Mouse (Mus musculus): ENCODE data around the gene Rsph6a. TPM values are rescaled to one million over a fixed set of nuclear protein-coding genes. Genes with fewer than 3 reads are reported as not detected.
A peak's percentile ranks its signal among the peaks of the same experiment; 100 is the strongest.

Gene Rsph6a
- polyA plus RNA-seq (2012; rRNA removed), result 0.03 TPM in 1 of 2 replicates, not detected in the other

DNA sequence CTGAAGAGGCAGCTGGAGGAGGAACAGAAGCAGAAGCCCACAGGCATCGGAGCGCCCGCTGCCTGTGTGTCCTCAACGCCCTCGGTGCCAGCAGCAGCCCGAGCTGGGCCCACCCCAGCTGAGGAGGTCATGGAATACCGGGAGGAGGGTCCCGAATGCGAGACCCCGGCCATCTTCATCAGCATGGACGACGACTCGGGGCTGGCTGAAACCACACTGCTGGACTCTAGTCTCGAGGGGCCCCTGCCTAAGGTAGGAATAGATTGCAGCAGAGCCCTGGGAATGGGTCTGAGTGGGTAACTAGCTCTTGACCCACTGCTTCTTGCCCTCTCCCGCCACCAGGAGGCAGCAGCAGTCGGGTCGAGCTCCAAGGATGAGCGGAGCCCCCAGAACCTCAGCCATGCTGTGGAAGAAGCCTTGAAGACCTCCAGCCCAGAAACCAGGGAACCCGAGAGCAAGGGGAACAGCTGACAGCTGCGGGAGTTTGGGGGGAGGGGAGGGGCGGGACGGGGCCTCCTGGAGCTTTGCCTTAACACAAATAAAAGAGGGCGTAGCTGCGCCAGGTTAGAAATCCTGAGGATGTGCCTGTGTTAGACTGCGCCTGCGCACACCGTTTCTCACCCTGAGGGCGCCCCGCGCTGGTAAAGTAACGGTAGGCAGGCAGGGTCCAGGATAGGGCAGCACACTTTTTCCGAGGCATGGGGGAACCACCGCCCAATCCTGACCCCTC, at the start of gene Rsph6a:
TSS of gene Rsph6a (plus strand) at position 644 of the 730 bp plus-strand sequence.
- DNase-seq (ENCODE audit: low spot score), result no peak

DNA sequence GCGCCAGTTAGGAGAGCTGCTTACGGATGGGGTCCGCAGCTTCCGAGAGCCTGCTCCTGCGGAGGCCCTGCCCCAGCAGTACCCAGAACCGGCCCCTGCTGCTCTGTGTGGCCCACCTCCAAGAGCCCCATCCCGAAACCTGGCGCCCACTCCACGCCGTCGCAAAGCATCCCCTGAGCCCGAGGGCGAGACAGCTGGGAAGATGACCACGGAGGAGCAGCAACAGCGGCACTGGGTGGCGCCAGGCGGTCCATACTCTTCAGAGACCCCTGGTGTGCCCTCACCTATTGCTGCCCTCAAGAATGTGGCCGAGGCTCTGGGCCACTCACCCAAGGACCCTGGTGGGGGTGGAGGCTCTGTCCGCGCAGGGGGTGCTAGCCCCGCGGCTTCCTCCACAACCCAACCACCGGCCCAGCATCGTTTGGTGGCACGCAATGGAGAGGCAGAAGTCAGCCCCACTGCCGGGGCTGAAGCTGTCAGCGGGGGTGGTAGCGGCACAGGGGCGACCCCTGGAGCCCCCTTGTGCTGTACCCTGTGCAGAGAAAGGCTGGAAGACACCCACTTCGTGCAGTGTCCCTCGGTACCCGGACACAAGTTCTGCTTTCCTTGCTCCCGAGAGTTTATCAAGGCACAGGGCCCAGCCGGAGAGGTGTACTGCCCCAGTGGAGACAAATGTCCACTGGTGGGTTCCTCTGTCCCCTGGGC, 48.9 kb upstream of the Rsph6a start:
- no peak for DNase-seq (ENCODE audit: low spot score)

DNA sequence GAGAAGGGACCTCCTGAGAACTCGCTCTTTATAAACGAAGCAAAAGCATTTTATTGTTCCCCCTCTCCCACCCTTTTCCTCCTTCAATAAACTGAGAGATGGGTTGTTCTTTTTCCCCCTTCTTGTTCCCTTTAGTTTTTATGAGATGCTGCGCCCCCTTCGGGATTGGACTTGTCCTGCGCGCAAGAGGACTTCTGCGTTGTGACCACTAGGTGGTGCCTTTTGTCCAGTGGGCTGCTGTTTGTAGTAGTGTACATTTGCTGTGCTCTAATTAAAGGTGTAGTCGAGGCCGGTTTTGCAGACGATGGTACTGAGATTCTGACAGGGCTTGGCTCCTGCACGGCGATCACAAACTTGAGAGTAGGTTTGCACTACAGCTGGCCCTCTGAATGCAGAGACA, 48.0 kb upstream of the Rsph6a start:
- no peak for DNase-seq (ENCODE audit: low spot score)

DNA sequence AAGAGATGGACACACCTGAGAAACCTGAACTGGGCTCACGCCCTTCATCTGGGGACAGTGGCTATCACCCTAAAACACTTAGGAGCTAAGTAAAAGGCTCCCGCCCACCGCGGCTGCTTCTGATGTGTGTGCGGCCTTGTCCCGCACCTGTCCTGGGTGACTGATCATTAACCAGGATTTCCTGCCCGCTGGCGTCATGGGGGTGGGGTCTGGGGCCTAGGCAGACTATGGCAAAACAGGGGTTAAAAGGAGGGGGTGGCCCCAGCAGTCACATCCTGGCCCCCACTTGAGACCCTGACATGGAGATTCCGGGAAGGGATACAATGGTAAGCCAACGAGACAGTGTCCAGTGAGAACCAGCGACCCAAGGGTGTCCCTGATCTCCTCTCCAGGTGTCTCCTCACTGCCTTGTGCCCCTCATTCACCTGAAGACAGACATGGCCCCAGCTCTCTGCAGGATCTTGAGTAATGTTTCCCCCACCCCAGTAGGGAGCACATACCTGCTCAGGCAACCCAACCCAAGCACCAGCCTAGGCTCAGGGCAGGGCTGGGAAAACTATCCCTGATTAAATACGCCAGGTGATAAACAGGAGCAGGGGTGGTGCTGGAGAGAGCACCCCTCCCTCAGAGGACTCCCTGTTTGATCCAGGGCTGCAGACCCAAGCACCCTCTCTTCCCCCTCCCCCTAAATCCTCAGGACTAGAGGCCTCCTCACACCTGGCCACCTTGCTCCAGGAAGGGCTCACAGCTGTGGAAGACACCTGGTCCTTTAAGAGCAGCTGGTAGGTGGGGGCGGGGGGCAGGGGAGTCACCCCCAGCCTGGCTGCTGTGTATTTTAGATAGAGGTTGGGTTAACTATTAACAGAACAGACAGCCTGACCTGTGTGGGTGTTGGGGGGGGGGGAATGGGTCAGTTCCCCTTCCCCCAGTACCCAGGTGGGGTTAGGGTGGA, 47.2 kb upstream of the Rsph6a start:
- DNase-seq (ENCODE audit: low spot score), result no peak

DNA sequence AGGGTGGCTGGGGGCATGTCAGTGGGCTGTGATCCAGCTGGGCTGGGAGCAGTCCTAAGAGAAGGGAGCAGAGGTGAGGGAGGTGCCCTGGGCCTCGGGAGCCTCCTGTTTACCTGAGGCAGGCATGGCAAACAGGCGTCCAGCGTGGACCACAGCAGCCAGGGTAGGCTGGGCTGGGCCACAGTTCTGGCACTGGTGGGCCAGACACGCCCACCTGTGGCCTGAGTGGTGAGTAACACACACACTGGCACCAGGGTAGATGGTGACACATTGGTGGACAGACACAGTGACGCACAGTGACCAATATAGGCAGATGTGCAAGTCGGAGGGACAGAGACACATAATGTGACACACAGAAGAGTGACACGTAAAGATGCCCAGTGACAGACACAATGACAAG, 43.9 kb upstream of the Rsph6a start:
- DNase-seq (ENCODE audit: low spot score), result no peak

DNA sequence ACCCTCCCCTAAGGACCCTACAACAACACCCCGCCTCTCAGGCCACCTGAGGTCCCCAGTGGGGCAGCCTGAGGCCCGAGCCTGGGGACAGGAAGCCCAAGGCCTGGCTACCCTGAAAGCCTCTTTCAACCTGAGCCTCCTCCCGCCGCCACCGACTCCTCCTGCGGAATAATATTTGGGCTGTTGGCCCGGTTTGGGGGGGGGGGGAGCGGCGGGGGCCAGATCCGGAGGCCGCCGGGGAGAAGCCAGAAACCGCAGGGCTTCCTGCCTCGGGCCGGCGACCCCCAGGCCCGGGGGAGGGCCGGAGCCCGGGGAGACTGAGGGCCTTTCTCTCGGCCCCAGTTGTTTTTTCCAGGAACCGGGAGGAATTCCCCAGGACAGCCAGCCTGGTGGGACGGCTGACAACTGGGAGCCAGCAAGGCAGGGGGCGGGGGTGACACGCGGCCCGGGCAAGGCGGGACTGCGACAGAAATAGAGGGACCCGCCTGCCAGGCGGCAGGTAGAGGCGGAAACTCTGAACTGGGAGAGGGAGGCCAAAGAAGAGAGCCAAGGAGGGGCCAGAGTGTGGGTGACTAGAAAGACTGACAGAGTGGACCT, 42.4 kb upstream of the Rsph6a start:
- no peak for DNase-seq (ENCODE audit: low spot score)

DNA sequence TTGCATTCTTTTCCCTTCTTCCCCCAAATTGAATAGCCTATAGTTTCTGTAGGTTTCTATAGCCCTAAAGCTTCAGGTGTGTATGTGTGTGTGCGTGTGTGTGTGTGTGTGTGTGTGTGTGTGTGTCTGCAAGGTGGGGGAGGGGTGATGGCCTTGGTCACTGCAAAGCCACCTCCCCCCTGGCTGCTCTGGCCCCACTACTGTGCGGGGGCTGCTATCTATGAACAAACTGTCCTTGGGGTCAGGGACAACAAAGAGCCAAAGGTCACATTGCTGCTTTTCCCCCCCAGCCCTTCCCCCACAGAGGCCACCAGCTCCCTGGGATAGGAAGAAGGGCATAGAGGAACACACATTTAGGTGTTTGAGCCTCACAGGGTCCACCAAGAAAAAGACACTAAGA, 41.6 kb upstream of the Rsph6a start:
- DNase-seq (ENCODE audit: low spot score), result no peak

DNA sequence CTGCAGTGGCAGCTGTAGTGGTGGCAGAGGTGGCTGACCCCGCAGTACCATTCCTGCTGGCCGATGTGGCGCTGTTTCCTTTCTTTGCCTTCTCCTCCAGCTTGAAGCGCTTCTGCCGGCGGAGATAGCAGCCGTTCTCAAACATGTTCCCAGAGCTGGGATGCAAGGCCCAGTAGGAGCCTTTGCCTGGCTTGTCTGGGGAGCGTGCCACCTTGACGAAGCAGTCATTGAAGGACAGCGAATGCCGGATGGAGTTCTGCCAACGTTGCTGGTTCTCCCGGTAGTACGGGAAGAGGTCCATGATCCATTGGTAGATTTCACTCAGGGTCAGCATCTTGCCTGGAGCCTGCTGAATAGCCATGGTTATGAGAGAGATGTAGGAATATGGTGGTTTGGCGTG, 40.0 kb upstream of the Rsph6a start:
- no peak for DNase-seq (ENCODE audit: low spot score)

DNA sequence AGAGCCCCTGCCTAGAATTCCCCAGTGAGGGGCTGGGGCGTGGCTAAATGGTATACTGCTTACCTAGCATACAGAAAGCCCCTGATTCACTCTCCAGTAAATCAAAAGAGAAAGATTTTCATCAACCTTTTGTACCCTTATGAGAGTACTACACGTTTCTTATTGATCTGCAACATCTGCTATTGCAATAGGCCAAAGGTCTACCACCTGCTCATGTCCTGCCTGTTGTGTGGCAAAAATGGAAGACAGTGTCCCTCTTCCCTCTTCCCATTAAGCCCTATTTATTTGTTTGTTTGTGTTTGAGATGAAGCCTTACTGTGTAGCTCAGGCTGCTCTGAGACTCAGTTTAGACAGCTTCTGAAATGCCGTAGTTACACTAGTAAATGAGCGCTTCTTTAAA, 38.4 kb upstream of the Rsph6a start:
- DNase-seq (ENCODE audit: low spot score), result no peak

DNA sequence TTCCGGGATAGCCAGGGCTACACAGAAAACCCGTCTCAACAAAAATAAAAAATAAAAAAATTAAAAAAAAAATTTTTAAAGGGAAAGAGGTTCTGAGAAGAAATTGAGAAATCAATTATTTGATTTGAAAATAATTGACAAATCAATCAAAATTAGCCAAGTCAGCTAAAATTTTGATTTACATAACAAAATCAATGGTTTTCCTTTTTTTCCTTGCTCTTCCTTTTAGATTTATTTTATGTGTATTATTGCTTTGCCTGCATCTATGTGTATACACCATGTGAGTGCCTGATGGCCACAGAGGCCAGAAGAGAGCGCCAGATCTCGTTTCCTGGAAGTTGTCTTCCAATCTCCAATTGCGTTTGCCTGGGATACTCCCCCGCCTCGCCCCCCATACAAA, 36.6 kb upstream of the Rsph6a start:
- no peak for DNase-seq (ENCODE audit: low spot score)

DNA sequence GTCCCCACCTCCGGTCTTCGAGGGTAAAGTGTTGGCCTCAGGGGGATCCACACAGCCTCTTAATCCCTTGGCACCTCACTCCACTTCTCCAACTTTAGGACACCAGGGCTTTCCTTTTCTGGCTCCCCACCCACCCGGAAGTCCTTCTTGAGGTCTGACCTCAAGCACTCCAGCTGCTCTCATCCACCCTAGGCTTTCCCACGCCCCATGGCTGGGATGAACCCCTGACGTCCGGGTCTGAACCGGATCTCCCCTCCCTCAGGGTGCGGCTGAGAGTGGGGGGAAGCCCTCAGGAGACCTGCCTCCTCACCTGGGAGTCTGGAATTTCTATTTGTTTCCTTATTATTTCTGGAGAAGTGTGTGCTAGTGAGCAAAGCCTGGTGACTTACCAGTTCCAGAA, 33.4 kb upstream of the Rsph6a start:
- DNase-seq (ENCODE audit: low spot score), result no peak

DNA sequence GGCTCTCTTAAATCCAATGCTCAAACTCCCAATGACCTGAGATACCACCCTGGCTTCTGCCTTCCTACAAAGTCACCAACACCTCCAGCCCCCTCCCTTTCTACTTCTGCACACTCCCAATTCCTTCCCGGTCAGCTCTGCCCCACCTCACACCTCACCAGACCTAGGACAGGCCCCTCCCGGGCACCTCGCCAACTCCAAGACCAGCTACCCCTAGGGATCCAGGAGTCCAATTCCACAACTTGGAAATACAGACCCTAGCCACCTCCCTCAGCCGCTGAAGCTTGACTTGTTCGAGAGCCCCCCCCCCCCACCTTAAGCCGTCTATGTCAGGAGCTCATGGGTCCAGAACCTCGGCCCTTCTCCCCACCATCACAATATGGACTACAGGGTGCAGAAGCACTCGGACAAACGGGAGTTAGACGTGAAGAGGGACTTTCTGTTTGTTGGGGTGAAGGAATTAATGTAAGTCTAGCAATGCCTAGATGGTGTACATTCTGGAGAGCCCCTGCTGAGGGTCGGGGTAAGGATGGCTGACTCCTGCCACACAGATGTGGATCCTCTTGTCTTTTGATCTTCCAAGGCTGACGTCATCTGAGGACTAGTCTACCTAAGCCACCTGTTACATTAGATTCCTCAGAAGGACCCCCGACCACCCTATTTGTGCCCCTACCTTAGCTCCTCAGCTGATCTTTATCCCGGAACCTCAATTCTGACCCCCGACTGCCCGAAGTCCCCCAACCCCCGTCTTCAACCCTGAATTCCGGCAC, 32.1 kb upstream of the Rsph6a start:
- no peak for DNase-seq (ENCODE audit: low spot score)

DNA sequence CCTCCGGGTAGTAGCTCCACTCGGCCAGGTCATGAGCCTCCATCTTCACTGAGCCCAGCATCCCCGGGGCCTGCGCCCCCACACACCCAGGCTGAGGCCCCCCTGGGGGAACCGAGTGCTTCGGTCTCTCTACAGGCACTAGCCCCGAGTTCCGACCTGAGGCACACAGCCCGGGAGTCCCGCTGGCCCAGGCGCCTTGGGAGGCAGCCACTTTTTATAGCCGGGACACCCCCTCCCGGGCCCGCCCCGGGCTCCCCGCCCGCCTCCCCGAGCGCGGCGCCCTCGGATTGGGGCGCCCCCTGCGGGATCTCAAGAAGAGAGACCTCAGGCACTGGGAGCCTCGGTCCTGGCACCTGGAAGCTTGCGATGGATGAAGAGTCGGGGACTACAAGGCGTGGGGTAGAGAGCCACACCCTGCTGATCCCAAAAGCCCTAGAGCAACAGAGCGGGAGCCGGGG, 31.1 kb upstream of the Rsph6a start, which contains the start of gene Foxa3:
TSS of gene Foxa3 (minus strand) at position 182 of the 458 bp plus-strand sequence.
- peak; percentile 41 for DNase-seq (ENCODE audit: low spot score)

DNA sequence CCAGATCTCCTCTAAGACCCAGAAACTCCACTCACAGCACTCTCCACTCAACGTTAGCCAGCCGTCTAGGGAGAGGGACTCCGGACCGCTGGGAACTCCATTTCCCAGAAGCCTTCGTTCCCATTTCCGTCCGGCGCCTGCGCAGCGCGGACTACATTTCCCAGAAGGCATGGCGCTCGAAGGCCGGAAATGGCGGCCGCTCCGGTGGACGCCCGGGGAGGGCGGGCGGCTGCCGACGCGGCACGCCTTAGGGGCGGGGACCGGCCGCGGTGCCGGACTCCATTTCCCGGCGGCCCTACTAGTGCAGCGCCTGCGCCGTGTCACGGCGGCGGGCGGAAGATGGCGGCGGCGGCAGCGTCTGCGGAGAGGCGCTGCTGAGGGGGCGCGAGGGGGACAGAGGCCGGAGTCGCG, 30.4 kb upstream of the Rsph6a start, which contains the start of gene Sympk:
TSS of gene Sympk (plus strand) at position 282 of the 411 bp plus-strand sequence.
- DNase-seq (ENCODE audit: low spot score), result peak; percentile 82

DNA sequence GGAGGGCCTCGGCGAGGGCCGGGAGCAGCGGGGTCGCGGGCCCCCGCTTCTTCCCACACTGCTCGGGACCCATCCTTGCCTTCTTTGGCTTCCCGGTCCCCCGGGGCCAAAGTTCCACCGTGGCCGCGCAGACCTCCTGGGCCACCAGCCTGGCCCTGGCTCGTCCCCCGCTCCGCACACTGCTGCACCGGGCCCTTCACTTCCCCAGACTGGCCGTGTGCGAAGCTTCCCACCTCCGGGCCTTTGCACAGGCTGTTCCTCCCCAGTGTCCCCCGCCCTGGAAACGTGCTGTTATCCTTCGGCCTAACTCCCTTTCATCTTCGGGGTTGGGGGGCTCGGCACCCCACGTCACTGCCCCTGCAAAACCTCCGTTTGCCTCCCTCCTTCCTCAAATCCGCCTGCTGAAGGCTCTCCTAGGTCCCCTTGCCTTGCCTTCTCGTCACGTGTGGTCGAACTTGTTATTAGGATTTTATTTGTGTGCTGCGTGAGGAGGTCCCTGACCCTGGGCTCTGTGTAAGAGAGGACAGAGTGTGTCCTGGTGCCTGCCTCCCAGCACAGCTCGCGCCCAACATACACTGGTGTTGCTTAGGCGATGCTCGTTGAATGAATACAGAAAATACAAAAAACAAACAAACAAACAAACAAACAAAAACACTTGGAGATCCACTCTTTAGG, 29.8 kb upstream of the Rsph6a start:
- peak; percentile 52 for DNase-seq (ENCODE audit: low spot score)

DNA sequence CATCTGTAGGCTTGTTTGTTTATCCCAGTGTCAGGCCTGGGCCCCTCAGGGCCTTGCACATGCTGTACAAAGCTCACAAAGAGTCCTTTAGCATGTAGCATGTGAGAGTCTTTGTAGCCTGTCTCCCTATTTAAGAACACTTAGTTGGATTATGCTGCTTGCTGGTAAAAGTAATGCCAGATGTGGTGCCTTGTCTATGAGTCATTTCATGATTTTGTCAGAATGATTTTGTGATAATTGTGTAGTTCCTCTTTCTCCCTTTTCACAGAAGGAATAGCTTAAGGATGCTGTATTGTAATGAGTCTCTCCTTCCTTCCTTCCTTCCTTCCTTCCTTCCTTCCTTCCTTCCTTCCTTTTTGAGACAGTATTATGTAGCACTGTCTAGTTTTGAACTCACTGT, 26.4 kb upstream of the Rsph6a start:
- DNase-seq (ENCODE audit: low spot score), result no peak

DNA sequence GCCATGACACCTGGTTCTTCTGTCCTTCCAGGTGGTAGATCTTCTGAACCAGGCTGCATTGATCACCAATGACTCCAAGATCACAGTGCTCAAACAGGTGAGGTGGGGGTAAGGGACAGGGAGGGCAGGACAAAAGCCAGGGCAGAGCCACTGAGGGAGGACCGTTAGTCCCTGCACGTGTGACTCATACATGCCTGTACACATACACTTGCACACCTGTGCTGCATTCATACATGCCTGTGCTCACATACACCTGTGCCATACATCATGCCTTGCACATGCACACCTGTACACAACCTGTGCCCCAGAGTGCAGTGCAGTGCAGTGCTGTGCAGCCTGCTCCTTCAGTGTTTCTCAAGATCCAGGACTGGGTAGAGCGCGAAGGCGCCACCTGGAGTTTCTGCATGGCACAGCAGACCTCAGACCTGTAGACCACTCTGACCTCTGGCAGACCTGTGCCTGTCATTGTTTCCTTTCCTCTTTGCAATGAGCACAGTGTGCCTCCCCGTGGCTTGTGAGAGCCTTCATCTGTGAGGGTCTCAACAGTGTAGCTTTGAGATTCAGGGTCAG, 25.3 kb upstream of the Rsph6a start:
- no peak for DNase-seq (ENCODE audit: low spot score)

DNA sequence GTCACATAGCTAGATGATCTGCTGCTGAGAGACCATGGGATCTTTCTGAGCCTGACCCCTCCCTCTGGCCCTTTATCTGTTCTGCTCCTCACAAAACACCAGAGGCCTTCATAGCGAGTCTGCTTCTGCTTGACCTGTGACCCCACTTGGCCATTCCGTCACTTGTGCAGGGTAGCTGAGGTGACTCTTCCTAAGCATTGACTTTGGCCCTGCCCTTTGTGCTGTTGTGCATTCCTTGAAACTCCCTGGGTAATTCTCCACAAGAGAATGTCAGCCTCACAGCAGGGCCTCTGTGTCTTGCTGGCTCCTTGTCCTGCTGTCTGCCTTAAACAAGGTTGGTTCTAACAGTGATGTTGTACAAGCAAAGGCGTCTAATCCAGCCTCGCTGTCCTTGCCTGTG, 22.8 kb upstream of the Rsph6a start:
- DNase-seq (ENCODE audit: low spot score), result no peak

DNA sequence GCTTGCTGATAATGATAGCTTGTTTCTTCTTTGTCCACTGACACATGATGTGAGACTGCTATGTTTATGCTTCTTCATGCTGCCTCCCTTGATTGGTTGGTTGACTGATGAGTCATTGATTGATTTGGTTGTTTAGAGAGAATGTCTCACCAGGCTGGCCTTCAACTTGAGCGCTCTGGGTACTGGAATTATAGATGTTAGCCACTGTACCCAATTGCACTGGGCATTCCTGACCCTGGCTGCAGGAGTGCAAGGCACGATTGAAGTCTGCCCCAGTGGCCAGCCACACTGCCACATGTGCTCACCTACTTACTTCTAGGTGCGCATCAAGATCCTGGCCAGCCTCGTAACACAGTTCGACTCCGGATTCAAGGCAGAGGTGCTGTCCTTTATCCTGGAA, 9.9 kb upstream of the Rsph6a start:
- DNase-seq (ENCODE audit: low spot score), result no peak

All from urinary bladder, adult 2 months (tissue).